Comparison of ENCODE assay signal across 8 mouse cellular contexts in genomic region chr9:122476356-122476755, GRCm38 (mm10).
DNase-seq lines count a peak whose midpoint lies in the region; ATAC-seq lines count a peak whose summit lies in the region.

No protein-coding gene starts in this region.

- 62% methylated on average over 3 of the region's 3 CpGs for WGBS in neural tube, embryonic 11.5 days

- H3K36me3 ChIP-seq in neural tube, embryonic 11.5 days (ENCODE audit: control insufficient read depth, insufficient read depth, low read length), result no peaks in the 10 kb centered on the region

- intact Hi-C loops in gastrocnemius, postnatal 14 days (cut with DNase I; ENCODE audit: low total_unique reads), result no loop called here

- H3K4me1 ChIP-seq in neural tube, embryonic 11.5 days (ENCODE audit: control insufficient read depth, insufficient read depth, low read length), result no peaks in the 10 kb centered on the region

- ATAC-seq in neural tube, embryonic 11.5 days (ENCODE audit: insufficient read depth, low FRiP score, low TSS enrichment), result no peak
- no peak for ATAC-seq in monocyte, adult 5-6 weeks (replicated peaks; ENCODE audit: insufficient number of reproducible peaks, low FRiP score, low TSS enrichment, poor library complexity, severe bottlenecking)

- no peaks in the 10 kb centered on the region for H3K9me3 ChIP-seq in neural tube, embryonic 11.5 days (ENCODE audit: control insufficient read depth, low read length)

- no peak overlapping the region for H3K9ac ChIP-seq in neural tube, embryonic 11.5 days (ENCODE audit: low read length)

- no peak overlapping the region for H3K4me3 ChIP-seq in neural tube, embryonic 11.5 days (ENCODE audit: low read depth, low read length)

- H3K27ac ChIP-seq in neural tube, embryonic 11.5 days (ENCODE audit: low read depth, low read length), result no peak overlapping the region

- H3K4me2 ChIP-seq in neural tube, embryonic 11.5 days (ENCODE audit: low read depth), result no peak overlapping the region

- no peaks in the 10 kb centered on the region for H3K27me3 ChIP-seq in neural tube, embryonic 11.5 days (ENCODE audit: control insufficient read depth, insufficient read depth, low read length)

- peak; percentile 20 for DNase-seq in gastrocnemius, postnatal 14 days
- no peak for DNase-seq in gastrocnemius, adult 8-10 months (ENCODE audit: low spot score in 2 of 2)
- DNase-seq in 3T3-L1 (ENCODE audit: low read depth, low spot score) (peak; percentile 47), adipocyte (ENCODE audit: low spot score) (peak; percentile 51)
- DNase-seq in embryo, embryonic 9.5 days (ENCODE audit: extremely low spot score), result peak; percentile 54
- peak; percentile 32 for DNase-seq in layer of hippocampus, adult 9-11 months
- DNase-seq in neural tube, embryonic 11.5 days (ENCODE audit: low spot score), result peak; percentile 52

Comparison
In these comparisons a context has a peak if more than half of its experiments do, and no peak if none do; other contexts are left out.
1. DNase-seq: peak in gastrocnemius, postnatal 14 days (single experiment), 3T3-L1 (single experiment), adipocyte (single experiment), embryo, embryonic 9.5 days (single experiment), layer of hippocampus, adult 9-11 months (single experiment) and neural tube, embryonic 11.5 days (single experiment); none in gastrocnemius, adult 8-10 months (0 of 2).